Mouse (Mus musculus) activated CD4-positive, CD25-positive, alpha-beta regulatory T cell, adult 4 months (primary cell): ENCODE measurements around the gene Zcchc10. TPM values are rescaled to one million over a fixed set of nuclear protein-coding genes. Genes with fewer than 3 reads are reported as not detected.
"Not testable (repeated sequence)": the region's sequence is repeated elsewhere in the genome, so short reads cannot be mapped to it uniquely, and the experiment has no call there.

Experiments
- ATAC-seq: one replicate; pipeline ENCODE4 v1.8.0; 2017
- polyA plus RNA-seq, 2 experiments: library from polyadenylated mRNA; unstranded; fragments of 100-300 nt; shearing (Covaris generic); gene quantifications; one replicate each; pipeline ENCODE4 v1.2.1; 2017

Zcchc10 gene
- polyA plus RNA-seq = 10 to 100 TPM; 25.2 to 27.5 TPM

DNA sequence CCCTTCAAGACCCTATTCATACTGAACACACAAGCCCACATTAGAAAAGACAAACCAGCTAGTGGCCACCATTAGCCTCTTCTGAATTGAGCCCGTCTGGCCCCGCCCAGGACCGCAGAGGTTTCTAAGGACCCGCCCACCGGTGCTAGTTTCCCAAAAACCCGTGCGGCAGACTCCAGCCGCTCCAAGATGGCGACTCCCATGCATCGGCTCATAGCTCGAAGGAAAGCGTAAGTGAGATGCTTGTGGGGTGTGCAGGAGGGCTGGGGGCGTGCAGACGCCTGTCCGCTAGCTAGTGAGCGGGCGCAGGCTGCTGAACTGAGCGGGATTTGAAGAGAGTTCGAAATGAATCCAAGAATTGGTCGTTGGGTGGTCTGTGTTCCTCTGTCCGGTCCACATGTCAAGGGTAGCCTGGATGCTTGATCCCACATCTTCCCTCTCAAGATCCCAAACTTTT is at the start of gene Zcchc10:
Gene Zcchc10, plus strand, starts transcription at position 168 of the 457 bp plus-strand sequence.
- ATAC-seq = peak; percentile 99

DNA sequence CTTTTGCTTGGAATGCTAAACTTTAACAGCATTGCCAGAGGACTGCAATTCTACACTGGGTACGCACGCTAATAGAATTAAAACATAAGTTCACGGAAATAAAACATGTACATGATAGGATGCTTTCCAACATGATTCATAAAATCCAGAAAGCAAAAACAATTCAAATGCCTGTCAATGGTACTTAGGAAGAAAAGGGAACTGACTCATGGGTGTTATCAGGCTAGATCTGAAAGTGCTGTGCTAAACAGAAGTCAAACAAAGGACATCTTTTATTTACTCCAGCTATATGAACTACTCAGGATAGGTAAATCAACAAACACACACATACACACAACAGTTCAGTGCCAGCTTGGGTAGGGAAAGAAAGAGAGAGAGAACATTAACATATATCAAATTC is 49.1 kb upstream of the Zcchc10 start:
- no peak for ATAC-seq

DNA sequence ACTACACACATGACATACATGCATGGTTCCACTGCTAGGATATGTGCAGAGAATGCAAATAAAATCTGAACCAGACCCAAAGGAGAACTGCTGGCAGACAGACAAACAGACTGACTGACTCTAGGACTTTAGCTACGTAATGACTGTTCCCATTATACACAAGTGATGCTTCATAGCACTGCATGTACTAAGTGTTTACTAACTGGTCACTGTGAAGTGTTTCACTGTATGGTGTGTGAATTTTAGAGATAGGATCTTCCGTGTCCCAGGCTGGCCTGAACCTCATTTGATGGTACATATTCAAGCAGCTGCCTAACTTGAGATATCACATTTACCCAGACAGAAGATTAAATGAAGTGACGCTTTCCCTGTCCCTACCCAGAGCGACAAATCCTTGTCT is 46.1 kb upstream of the Zcchc10 start:
- ATAC-seq = no peak

DNA sequence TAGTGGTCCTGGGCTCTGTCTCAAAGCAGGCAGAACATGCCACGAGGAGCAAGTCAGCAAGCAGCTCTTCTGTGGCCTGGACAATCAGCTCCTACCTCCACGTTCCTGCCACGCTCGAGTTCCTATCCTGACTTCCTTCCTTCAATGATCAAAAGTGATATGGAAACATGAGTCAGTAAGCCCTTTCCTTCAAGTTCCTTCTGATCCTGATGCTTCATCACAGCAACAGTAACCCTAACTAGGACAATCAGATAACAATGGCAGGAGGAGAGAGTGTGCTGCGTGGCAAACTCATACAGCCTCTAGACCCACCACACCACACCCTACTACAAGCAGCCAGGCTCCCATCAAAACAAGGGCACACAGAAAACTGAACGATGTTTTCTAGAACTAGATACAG is 38.6 kb upstream of the Zcchc10 start:
- ATAC-seq = no peak

DNA sequence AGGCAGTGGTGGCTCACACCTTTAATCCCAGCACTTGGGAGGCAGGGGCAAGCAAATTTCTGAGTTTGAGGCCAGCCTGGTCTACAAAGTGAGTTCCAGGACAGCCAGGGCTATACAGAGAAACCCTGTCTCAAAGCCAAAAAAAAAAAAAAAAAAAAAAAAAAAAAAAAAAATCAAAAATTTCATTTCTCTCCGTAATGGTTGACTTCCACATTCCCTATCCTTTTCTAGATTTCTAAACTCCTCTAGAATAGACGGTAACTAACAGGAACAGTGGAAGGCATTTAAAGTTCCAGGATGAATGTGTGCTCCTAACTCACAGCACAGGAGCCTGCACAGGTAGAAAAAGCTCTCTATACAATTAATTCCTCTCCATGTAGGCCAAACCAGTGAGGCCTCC is 34.3 kb upstream of the Zcchc10 start:
- ATAC-seq = not testable (repeated sequence)

DNA sequence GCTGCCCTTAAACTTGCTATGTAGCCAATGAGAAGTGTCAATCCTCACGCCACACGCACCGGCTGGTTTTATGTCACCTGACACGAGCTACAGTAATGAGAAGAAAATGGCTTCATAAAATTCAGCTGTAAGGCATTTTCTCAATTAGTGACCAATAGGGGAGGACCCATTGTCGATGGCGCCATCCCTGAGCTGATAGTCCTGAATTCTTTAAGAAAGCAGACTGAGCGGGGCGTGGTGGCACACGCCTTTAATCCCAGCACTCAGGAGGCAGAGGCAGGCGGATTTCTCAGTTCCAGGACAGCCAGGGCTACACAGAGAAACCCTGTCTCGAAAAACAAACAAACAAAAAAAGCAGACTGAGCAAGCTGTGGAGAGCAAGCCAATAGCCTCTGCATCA is 33.6 kb upstream of the Zcchc10 start:
- ATAC-seq = no peak

DNA sequence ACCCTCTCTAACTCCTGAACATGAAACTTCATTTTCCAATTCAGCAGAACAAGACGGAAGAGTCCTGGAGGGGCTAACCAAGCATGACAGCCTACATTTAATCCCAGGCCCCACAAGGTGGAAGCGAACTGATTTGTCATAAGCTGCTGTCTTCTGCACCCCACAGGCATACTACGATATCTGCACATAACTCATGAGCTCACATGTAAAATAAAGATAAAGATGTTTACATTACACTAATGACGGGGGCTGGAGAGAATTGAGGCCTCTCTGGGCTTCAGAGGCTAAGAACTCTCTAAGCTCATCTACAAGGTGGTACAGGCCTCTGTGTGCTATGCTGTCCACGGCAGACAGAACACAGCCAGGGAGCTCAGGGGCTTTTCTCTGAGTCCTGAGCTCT is 30.0 kb upstream of the Zcchc10 start:
- no peak for ATAC-seq

DNA sequence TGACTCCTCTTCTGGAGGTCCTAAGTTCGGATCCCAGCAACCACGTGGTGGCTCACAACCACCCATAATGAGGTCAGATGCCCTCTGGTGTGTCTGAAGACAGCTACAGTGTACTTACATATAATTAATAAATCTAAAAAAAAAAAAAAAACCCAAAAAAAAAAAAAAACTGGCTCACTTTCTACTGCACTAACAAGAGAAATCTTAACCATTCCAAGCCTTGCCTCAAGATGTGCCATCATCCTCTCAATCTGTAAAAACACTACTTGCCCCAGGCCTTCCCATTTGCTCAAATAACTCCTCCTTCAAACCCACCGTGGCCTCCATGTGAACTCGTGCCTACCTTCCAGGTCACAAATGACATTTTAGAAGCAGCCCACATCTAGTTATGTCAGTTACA is 27.6 kb upstream of the Zcchc10 start:
- no peak for ATAC-seq

DNA sequence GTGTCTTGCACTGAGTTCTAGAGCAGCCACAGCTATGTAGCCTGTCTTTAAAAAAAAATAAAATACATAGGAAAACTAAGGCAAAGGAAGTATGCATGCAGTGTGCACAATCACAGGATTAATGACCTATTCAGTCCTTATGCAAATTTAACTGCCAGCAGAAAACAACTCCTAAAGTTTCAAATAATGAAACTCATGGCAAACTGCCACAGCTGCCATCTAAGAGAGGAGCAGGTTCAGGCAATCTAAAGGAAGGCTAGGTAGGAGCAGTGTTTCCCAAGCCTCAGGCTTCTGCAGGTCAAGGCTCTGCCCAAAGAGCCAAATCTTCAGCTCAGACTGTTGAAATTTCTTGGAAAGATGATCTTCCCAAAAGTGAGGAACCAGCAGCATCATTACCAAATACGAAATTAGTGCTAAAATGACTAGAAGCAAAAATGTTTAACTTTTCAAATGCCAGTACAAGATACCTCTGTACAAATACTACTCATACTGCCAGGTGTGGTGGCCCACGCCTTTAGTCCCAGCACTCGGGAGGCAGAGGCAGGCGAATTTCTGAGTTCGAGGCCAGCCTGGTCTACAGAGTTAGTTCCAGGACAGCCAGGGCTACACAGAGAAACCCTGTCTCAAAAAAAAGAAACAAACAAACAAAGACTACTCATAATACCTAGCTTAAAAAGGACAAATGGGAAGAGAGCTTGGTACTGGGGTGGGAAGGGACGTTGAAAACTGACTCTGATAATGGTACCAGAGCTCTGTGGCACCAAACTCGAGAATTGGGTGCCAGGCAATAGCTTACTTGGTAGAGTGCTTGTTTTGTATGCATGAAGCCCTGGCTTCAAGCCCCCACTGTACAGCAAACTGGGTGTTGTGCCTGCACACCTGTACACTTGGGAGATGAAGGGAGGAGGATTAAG is 26.3 kb upstream of the Zcchc10 start:
- no peak for ATAC-seq

DNA sequence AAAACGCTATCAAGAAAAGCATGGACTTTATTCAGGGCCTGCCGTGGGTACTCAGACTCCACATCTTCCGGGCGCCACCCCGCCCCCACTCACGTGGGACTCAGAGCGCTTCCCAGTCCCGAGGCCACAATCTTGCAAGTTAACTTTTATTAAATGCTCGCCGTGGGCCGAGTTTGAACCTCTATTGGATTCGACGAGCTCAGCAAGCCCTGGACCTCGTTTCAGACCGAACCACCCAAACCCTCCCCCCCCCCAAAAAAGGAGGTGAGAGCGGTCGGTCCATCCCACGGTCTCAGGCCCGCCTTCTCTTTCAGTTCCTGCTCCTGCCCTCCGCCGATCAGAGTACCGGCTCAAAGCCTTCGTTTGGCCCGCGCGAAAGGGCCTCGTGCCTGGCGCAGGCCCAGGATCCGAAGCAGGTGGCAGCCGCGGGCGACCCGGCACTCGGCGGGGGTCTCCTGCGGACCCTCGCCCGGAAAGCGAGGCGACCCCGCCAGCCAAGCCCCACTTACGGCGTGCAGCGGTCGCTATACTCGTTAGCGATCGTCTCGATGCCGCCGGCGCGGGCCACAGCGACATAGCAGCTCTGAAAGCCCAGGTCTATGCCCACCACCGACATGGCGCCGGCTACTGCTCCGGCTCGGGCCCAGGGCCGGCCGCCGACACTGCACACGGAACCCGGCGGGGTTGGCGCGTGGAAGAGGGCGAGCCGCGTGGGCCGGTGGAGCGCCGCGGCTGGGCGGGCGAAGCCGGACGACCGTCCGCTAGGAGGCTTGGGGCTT is 24.7 kb upstream of the Zcchc10 start:
- peak; percentile 29 for ATAC-seq

DNA sequence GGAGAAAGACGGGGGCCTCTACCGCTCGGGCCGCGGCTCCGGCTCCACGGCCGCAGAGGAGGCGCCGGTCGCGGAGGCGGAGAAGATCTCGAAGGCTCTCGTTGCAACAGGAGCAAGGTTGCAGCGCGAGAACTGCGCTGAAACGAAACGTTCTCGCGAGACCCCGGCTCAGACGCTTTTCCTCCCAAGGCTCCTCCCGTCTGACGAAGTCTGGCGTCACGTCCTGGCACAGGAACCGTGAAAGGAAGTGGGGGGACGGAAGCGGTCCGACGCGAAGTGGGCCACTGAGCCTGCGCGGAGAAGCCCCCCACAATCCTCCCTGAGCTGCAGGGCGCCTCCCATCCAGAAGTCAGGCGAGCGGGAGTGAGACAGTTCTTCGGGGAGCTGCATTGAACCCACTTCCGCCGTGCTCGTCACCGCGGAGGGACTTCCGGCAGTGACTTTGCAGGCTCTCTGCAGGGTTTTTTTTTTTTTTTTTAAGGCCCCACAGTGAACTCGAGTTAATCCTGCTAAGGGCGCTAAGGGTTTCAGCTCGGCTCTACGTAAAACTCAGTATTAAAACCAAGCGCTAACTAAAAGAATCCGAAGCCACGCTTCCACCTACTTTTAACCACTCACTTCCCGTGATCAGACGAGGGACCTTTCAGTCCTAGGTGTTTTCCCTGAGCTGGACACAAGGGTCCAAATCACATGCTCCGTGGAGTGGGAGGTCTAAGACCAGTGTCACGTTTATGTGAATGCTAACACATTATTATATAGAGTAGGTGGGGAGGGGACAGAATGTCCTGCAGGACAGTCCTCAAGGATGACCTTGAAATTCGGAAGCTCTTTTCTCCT is 23.9 kb upstream of the Zcchc10 start, which contains the start of gene Hspa4:
Gene Hspa4, minus strand, starts transcription at position 128 of the 837 bp plus-strand sequence.
- ATAC-seq = peak; percentile 91

DNA sequence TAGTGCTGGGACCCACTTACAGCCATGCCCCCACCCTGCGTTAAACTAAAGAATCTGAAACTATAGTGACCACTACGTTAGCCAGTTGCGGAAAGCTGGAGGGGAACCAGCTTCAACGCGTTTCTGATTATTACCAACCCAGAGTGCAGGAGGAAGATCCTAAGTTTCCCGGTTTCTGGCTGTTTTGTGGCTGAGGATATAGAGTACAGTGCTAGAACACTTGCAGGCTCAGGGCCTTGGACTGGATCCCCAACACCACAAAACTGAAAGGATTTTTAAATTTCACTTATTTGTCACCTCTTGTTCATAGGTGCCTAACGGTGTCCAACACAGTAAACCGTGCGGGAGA is 23.3 kb upstream of the Zcchc10 start:
- ATAC-seq = no peak

DNA sequence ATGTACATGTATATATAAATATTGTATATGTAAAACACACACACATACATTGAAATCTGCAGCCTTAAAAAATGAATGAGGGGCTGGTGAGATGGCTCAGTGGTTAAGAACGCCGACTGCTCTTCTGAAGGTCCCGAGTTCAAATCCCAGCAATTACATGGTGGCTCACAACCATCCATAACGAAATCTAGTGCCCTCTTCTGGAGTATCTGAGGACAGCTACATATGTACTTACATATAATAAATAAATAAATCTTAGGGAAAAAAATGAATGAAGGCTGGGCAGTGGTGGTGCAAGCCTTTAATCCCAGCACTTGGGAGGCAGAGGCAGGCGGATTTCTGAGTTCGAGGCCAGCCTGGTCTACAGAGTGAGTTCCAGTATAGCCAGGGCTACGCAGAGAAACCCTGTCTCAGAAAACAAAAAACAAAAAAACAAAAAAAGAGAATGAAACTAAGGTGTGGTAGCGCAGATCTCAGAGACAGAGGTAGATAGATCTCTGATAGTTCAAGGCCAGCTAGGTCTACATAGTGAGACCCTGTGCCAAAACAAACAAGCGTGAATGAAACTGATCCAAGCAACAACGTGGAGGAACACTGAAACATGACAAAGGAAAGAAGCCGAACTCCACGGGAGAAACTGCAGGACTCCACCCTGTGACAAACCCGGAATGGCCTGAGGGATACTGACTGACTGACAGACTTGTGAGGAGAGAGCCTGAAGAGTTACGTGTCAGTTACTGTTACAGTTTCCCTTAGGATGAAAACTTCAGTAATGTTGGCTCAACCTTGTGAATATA is 20.2 kb upstream of the Zcchc10 start:
- ATAC-seq = no peak

DNA sequence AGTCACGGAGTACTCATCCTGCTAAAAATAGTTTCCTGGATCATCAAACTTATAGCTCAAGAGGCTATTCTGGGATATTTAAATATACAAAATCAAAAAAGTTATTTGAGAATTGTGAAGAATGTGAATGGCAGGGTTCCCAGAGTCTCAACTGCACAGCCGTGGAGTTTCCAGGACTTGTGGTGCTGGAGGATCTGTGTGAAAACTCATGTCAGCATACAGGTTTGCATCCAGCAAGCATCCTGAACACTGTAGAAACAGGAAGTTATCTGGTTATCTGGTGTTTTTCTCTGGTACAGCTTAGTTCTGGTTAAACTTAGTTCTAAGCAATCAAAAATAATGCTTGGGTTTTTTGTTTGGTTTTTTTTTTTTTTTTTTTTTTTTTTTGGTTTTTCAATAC is 17.5 kb upstream of the Zcchc10 start:
- ATAC-seq = no peak

DNA sequence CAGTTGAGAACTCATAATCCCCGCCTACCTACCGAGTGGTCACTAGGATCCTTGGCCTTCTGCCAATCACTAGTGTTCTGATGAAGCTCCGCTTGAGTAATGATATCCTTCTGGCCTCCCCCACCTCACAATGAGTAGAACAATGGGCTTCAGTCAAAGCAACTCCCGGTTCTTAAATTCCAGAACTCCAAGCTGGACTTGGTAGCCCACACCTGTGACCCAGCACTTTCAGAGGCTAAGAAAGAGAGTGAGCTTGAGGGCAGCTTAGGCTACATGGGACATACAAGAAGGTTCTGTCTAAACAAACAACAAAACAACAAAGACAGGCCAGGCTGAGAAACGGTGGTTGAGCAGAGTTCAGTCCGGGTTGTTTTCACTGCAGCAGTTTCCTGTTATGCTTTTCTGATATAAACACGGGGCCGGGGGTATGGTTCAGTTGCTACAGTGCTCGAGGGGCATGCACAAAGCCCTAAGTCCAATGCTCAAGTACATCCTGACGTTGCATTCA is 16.9 kb upstream of the Zcchc10 start:
- no peak for ATAC-seq

DNA sequence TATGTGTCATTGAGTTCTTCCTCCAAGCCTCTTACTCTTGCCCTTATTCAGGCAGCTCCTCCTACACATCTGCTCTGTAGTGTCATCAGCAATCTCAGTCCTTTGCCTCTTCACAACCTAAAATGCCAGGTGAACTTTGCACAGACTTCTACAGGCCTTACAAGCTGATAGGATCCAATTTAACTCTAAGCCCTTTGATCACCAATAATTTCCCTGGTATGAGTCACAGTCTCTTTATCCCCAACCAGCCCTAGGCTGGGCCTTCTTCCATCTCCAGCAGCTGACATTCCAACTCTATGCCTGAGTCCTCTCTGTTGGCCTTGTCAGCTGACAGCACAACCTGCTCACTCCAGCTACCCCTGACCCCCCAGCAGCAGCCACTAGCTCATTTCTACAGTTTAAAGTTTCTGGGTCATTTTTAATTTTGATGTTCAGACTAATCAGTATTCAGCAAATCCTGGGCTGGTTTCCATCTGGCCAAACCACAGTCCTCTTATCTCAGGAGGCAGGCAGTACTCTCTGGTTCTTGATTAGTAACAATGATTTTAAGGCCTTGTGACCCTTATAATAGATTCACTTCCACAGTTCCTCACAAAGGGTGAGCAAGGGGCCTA is 16.1 kb upstream of the Zcchc10 start:
- ATAC-seq = no peak

DNA sequence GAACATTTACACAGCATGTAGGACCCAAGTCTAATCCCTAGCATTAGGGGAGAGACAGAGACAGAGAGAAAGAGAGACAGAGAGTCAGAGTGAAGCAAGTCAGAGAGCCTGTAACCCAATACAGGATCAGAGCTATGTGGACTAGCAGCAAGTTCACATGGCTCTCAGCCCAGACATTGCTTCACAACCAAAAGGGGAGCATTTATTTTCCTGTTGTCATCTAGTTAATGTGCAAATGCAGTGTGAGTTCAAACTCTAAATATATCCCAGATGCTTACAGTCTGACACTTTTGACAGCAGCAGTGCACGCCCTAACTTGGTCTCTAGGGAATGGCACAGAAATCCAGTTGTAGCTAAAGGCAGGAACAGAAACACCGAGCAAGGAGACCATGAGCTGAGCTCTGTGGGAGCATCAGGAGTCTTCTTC is 15.6 kb upstream of the Zcchc10 start:
- no peak for ATAC-seq

DNA sequence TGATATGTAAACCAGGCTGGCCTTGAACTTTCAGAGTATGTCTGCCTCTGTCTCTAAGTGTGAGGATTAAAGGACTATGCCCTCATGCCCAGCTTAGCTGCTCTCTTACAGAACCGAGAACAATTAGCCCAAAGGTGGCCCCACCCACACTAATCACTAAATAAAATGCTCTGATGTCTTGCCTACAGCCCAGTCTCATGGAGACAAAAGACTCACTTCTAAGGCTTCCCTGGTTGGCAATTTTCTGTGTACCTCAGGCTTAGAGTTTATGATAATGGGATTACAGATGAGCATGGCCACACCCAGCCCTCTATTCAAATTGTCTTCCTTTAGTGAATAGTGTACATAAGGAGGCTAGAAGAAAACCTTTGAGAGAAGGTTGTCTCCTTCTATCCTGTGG is 13.1 kb upstream of the Zcchc10 start:
- no peak for ATAC-seq

DNA sequence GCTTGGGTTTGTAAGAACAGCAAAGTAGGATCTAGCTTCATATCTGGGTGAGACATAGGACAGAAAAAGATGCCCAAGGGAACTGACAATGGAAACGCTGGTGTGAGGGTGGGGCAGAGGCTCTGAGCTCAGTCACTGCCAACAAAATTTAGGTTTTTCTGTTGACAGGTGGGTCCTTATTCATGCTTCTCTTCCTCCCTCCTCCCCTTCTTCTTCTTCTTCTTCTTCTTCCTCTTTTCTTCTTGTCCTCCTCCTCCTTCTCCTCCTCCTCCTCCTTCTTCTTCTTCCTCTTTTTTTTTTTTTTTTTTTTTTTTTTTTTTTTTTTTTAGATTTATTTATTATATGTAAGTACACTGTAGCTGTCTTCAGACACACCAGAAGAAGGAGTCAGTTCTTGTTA is 11.7 kb upstream of the Zcchc10 start:
- not testable (repeated sequence) for ATAC-seq

DNA sequence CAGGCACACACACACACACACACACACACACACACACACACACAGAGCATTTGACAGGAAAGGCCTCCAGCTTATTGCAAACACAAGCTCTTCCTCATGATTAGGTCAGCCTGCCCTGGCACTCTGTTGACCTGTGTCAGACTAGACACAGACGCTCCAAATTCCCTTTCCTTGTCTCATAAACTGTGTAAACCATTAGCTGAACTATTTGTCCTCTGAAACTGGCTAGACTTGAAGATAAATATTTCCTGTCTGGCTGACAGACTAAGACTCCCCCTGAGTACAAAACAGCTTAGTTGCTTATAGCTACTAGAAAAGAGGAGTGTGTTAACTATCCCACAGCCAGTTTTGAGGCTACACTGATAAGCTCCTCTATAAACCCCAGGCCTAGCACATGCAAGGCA is 9.7 kb upstream of the Zcchc10 start:
- no peak for ATAC-seq

DNA sequence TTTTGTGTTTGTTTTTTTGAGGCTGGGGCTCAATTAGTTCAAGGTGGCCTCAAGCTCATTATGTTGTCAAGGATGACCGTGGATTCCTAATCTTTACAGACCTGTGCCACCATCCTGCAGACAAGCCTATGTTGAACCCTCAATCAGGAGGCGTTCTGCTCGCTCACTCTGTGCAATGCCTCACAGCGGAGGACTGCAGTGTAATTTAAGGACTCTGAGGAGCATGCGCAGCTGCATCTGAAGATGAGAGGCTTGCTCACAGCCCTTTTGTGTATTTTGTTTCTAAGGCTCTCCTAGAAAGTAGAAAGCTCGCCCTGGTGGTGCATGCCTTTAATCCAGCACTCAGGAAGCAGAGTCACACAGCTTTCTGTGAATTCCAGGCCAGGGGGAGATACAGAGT is 7.5 kb upstream of the Zcchc10 start:
- ATAC-seq = no peak
